Mouse (Mus musculus) testis, adult 2 months (tissue): ENCODE data around the gene Prkcz. TPM values are rescaled to one million over a fixed set of nuclear protein-coding genes. Genes with fewer than 3 reads are reported as not detected.

Source experiments
- H3K27ac ChIP-seq: fragments of 200-500 bp; 2 replicates; pipeline ENCODE4 v1.5.1; 2012; ENCODE audit warnings: low read depth, low read length; ENCODE audit not compliant: control insufficient read depth, insufficient read depth
- H3K27me3 ChIP-seq: fragments of 200-500 bp; 2 replicates; pipeline ENCODE4 v1.6.1; 2012; ENCODE audit warnings: mild to moderate bottlenecking, low read length, moderate library complexity; ENCODE audit not compliant: control insufficient read depth, insufficient read depth
- H3K36me3 ChIP-seq: fragments of 200-500 bp; 2 replicates; pipeline ENCODE4 v1.6.1; 2012; ENCODE audit warnings: mild to moderate bottlenecking, low read length; ENCODE audit not compliant: control insufficient read depth, insufficient read depth
- H3K4me1 ChIP-seq: fragments of 200-500 bp; 2 replicates; pipeline ENCODE4 v1.6.1; 2012; ENCODE audit warnings: low read length; ENCODE audit not compliant: control insufficient read depth, insufficient read depth
- H3K4me3 ChIP-seq: fragments of 200-500 bp; 2 replicates; pipeline ENCODE4 v1.5.1; 2012; ENCODE audit warnings: low read depth, mild to moderate bottlenecking, low read length, moderate library complexity, mixed read lengths; ENCODE audit not compliant: control insufficient read depth
- CTCF ChIP-seq: fragments of 200-500 bp; IDR thresholded peaks from 2 replicates; pipeline ENCODE4 v1.5.1; 2012; ENCODE audit warnings: low read depth, mild to moderate bottlenecking, inconsistent platforms, low read length, moderate library complexity; ENCODE audit not compliant: control insufficient read depth, insufficient read depth, insufficient replicate concordance
- POLR2A ChIP-seq: fragments of 200-500 bp; IDR thresholded peaks from 2 replicates; pipeline ENCODE4 v1.6.1; 2012; ENCODE audit warnings: low read depth, mild to moderate bottlenecking, inconsistent platforms, low read length, moderate library complexity; ENCODE audit not compliant: control insufficient read depth
- polyA plus RNA-seq: library from polyadenylated mRNA; depleted of rRNA; stranded (reverse); fragments of >200 nt; gene quantifications from 2 replicates; pipeline ENCODE4 v1.2.3, GENCODE M21; 2012

The Prkcz gene
- polyA plus RNA-seq, 1 experiment = 16.5 TPM

DNA sequence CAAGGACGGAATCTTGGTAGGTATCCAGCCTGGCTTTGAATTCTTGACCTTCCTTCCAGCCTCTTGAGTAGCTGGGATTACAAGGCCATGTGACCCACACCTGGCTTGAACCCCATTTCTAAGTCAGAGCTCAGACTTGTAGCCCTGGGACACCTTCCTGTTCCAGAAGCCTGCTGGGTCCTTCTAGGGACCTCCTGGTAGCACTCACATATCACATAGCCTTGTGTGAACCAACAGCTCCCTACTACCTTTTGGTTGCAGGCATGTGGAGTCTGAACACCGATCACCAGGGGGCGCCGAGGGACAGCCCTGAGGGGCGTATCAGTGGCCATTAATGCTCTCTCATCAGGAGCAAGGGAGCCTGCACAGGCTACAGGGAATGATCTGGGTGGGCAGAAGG, 92.8 kb downstream of the Prkcz start:
- no peak for TF ChIP-seq POLR2A
- TF ChIP-seq CTCF = peak; percentile 51; the same call in 1 of the 2 replicates
- H3K4me3 ChIP-seq = no peak overlapping the region
- no peak overlapping the region for H3K27ac ChIP-seq
- peaks cover 8% of the 10 kb centered on the region for H3K4me1 ChIP-seq
- no peaks in the 10 kb centered on the region for H3K36me3 ChIP-seq
- H3K27me3 ChIP-seq = no peaks in the 10 kb centered on the region

DNA sequence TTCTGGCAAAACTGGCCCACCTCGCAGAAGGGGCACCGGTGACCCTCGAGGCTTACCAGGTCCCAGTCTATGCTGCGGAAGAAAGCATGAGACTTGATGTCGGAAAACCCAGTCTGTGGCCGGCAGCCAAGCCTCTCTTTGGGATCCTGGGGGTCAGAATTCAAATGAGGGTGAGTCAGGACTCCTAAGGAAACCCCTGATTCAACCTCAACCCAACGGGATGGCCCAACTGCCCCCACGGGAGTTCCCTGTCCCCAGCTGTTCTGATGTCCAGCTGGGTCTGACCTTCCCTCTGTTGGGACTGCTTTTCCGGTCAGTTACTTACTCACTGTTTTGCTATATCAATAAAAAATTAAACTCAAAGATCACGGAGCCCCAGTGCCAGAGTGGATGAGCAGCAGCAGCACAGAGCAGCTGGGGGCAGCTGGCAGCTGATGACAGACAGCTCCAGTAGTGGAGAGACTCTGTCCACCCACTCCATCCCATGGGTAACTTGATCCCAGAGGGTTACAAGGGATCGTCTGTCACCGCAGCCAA, 93.5 kb downstream of the Prkcz start:
- Histone ChIP-seq H3K4me1 (peaks cover 8% of the 10 kb centered on the region), H3K27me3 (no peaks in the 10 kb centered on the region), H3K27ac (no peak overlapping the region)

DNA sequence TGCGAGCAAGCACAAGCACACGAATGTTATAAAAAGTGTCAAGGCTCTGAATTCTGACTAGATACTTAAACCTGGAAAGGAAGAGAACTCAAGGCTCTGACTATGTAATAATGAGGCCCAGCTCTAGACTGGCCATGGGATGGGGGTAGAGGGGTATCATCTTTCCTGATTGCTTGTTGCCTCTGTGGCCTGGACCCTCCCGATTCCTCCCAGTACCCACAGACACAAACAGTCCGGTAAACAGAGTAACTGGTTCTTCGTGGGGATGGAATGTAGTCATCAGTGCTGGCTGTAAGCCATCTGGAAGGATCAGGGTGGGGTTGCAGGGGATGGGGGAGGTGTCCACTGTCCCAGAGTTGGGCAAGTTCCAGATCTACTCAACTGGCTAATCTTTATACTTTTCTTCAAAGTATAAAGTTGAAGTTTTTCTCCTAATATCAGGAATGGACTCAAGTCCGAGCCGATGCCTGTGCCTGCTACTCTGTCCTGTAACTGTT, 94.1 kb downstream of the Prkcz start:
- no peak overlapping the region for H3K27ac ChIP-seq
- no peak overlapping the region for H3K4me3 ChIP-seq
- no peak for TF ChIP-seq POLR2A
- no peak for TF ChIP-seq CTCF
- no peaks in the 10 kb centered on the region for H3K36me3 ChIP-seq
- no peaks in the 10 kb centered on the region for H3K27me3 ChIP-seq
- peaks cover 8% of the 10 kb centered on the region for H3K4me1 ChIP-seq

More for the DNA sequence above, 93.5 kb downstream of the Prkcz start:
- Histone ChIP-seq H3K4me3 (no peak overlapping the region), H3K36me3 (no peaks in the 10 kb centered on the region)
- no peak for TF ChIP-seq POLR2A
- no peak for TF ChIP-seq CTCF

DNA sequence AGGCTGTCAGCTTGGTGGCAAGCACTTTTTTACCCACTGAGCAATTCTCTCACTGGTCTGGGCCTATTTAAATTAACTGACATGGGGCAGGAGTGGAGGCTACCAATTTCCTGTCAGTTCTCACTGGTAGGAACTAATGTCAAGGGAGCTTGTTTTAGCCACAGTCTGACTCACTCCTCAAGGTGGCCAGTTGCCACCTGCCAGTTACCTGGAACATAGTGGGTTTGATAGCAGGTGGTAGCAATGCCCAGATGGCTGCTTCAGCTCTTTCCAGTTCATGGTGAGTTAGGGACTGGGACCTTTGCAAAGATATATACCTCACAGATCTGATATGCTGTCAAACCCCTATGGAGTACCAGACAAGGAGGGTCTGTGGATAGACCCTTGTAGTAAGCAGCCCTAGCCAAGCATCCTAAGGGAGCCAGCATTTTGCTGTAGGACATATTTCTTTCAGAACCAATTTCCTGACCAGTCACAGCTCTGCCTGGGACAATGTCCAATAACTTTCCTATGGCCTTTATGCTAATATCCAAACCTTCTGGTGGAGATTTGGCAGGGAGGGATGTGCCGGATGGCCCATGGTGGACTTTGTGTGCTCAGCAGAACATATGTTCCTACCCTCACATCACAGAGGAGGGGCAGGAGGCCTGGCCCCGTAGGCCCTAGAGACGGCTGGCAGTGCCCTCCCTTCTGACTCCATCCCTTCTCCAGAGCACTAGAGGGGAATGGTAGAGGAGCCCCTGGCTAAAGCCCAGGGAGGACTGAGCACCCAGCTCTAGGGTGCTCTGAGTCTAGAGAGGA, 96.4 kb downstream of the Prkcz start:
- Histone ChIP-seq H3K4me3 (no peak overlapping the region), H3K27me3 (no peaks in the 10 kb centered on the region), H3K27ac (no peak overlapping the region), H3K36me3 (no peaks in the 10 kb centered on the region), H3K4me1 (peaks cover 8% of the 10 kb centered on the region)
- TF ChIP-seq POLR2A = no peak
- TF ChIP-seq CTCF = no peak

DNA sequence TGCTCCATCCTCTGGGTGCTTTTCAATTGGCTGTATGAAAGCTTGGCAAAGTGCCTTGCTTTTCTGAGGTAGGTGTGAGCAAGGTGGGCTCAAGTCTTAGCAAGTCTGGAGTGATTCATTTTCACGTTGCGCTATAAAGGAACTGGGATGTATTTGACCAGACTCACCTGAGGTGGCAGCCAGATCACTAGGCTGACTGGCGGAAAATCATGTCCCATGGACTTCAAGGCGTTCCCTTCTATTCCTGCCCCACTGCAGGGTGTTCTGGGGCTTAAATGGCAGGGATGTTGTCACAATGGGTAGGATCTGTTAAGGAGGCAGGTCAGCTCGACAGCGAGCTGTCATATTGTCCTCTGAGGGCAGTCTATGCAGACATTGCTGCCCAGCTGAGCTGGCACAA, 108.9 kb downstream of the Prkcz start:
- Histone ChIP-seq H3K4me3 (no peak overlapping the region), H3K27me3 (no peaks in the 10 kb centered on the region), H3K27ac (no peak overlapping the region), H3K36me3 (no peaks in the 10 kb centered on the region), H3K4me1 (peaks cover 5% of the 10 kb centered on the region)
- TF ChIP-seq CTCF (no peak), POLR2A (no peak)

DNA sequence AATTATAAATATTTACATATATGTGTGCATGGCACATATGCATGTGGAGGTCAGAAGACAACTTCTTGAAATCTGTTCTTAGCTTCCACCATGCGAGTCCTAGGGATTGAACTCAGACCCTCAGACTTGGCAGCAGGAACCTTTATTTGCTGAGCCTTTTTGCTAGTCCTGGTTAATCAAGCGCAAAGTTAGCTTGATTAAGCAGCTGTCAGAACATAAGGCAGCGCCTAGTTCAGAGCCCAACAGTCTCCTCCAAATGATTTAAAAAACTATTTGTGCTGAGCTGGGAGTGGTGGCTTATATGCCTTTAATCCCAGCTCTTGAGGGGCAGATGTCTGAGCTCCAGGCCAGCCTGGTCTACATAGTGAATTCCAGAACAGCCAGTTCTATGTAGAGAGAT, 110.0 kb downstream of the Prkcz start:
- TF ChIP-seq POLR2A = no peak
- no peak for TF ChIP-seq CTCF
- Histone ChIP-seq H3K36me3 (no peaks in the 10 kb centered on the region), H3K4me3 (no peak overlapping the region), H3K27ac (no peak overlapping the region), H3K27me3 (no peaks in the 10 kb centered on the region), H3K4me1 (peaks cover 5% of the 10 kb centered on the region)

DNA sequence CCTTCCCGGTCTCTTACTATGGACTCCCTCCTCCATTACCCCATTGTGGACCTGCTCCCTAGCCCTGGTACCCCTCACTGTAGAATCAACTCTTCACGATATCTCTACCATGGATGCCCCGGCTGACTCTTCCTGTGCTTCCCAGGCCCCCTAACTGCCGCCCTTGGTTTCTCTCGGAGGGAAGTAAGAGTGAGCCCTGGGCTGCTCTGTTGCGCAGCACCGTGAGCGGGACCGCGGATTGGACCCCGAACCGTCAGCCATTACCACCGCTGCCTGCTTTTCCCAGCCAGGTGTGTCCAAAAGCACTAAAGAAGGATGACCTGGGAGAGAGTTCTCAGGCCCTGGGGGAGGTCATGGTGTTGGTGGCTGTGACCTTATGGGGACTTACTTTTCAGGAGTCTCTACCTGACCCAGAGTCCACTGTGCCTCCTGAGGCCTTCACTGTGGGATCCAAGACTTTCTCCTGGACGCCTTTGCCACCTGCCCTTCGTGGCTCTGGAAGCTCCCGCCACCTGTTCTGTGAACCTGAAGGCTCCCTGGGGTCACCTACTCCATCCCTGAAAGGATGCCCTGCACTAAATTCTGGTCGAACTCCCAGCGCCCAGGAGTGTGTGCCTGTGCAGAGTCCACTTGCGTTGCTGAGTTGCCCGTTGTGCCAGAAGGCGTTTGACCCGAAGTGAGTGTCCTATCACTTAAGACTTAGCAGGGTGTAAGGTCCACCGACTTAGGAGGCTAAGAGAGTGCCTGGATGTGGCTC, 110.6 kb downstream of the Prkcz start:
- Histone ChIP-seq H3K27ac (peak overlapping the region; percentile 3; the same call in 1 of the 2 replicates), H3K4me1 (peaks cover 5% of the 10 kb centered on the region), H3K36me3 (no peaks in the 10 kb centered on the region), H3K4me3 (peak overlapping the region; percentile 85), H3K27me3 (no peaks in the 10 kb centered on the region)
- no peak for TF ChIP-seq POLR2A
- TF ChIP-seq CTCF = no peak
